Mouse (Mus musculus): Measurements from ENCODE around the gene Klrb1a.

DNA sequence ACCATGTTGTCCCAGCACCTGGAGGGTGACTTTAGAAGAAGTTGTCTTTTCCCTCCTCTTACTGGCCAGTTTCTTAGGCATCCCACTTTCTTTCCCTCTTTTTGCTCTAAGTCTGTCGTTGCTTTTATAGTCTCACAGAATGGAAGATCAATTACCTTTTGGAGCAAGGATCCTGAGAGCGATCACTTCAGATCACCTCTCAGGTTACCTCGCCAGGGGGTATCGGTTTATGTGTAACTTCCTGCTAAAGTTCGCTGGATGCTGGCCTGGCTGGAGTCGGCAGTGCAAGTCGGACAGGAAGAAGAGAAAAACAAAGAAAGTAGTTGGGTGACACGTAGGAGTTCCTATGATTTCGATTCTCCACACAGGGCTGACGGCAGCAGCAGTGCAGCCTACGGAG lies 41.8 kb downstream of the Klrb1a start, which contains the start of gene A2ml1:
- TF ChIP-seq CTCF (conservative IDR thresholded peaks at IDR 0.05; ENCODE audit: low read length) (no peak), POU5F1 (IDR thresholded peaks at IDR 0.05; ENCODE audit: borderline replicate concordance, low read length) (no peak)
